Mouse (Mus musculus) heart, postnatal 0 days (tissue): Measurements from ENCODE around the gene Grik4. TPM values are rescaled to one million over a fixed set of nuclear protein-coding genes. Genes with fewer than 3 reads are reported as not detected.

Experiments
- ATAC-seq: fragments of 200-750 bp; cut with Nextera tagmentation; 2 replicates; pipeline ENCODE4 v1.8.0; 2017; ENCODE audit warnings: low read depth, moderate number of reproducible peaks, moderate library complexity; ENCODE audit not compliant: insufficient read depth
- DNase-seq: peaks from one replicate; pipeline ENCODE4 v3.0.0-alpha.2; 2016; ENCODE audit warnings: low spot score
- H3K27ac ChIP-seq: fragments of 300-500 bp; sonication (generic); 2 replicates; pipeline ENCODE4 v1.5.1; 2014; ENCODE audit warnings: low read depth, mild to moderate bottlenecking
- H3K27me3 ChIP-seq: fragments of 300-500 bp; sonication (generic); 2 replicates; pipeline ENCODE4 v1.6.1; 2014; ENCODE audit warnings: low read length, mixed read lengths; ENCODE audit not compliant: control insufficient read depth, insufficient read depth
- H3K36me3 ChIP-seq: fragments of 300-500 bp; sonication (generic); replicated peaks from 2 replicates; pipeline ENCODE4 v1.6.1; 2014; ENCODE audit warnings: low read length, mixed read lengths; ENCODE audit not compliant: control insufficient read depth, insufficient read depth
- H3K4me1 ChIP-seq: fragments of 300-500 bp; sonication (generic); 2 replicates; pipeline ENCODE4 v1.6.1; 2014; ENCODE audit warnings: antibody characterized with exemption; ENCODE audit not compliant: control insufficient read depth, insufficient read depth
- H3K4me2 ChIP-seq: fragments of 300-500 bp; sonication (generic); 2 replicates; pipeline ENCODE4 v1.6.1; 2014; ENCODE audit warnings: low read depth, mild to moderate bottlenecking, low read length, moderate library complexity
- H3K4me3 ChIP-seq: fragments of 300-500 bp; sonication (generic); 2 replicates; pipeline ENCODE4 v1.5.1; 2014; ENCODE audit warnings: low read depth, low read length
- H3K9ac ChIP-seq: fragments of 300-500 bp; sonication (generic); replicated peaks from 2 replicates; pipeline ENCODE4 v1.6.1; 2014; ENCODE audit warnings: low read depth, low read length, mixed read lengths
- H3K9me3 ChIP-seq: fragments of 300-500 bp; sonication (generic); replicated peaks from 2 replicates; pipeline ENCODE4 v1.6.1; 2016; ENCODE audit warnings: low read length; ENCODE audit not compliant: control insufficient read depth
- CTCF ChIP-seq: IDR thresholded peaks from 2 replicates; pipeline ENCODE4 v1.5.1; 2016; ENCODE audit warnings: antibody characterized with exemption, control low read depth, low read depth
- EP300 ChIP-seq: IDR thresholded peaks from 2 replicates; pipeline ENCODE4 v1.6.1; 2016; ENCODE audit warnings: antibody characterized with exemption, low read depth
- WGBS: fragments of 180-500 bp; shearing (Covaris S2); extraction: QIAGEN DNeasy Blood & Tissue Kit; methylation state at CpG from one replicate; pipeline ENCODE4 v1.1.7; 2014; 5-methylcytosine and 5-hydroxymethylcytosine counted together
- polyA plus RNA-seq: library from polyadenylated mRNA; unstranded; fragments of >200 nt; fragmentation: Nextera tagmentation; extraction: Ambion mirVana; gene quantifications from 2 replicates; pipeline ENCODE4 v1.2.1, GENCODE M21; 2015
- total RNA-seq: library from RNA; depleted of rRNA; stranded (reverse); fragments of >200 nt; gene quantifications from 2 replicates; pipeline ENCODE4 v1.2.3, GENCODE M21; 2014; ENCODE audit warnings: low replicate concordance

Gene Grik4
- total and polyA plus RNA-seq, 2 experiments from 2014 or later: 0.03 TPM; not detected in 1

DNA sequence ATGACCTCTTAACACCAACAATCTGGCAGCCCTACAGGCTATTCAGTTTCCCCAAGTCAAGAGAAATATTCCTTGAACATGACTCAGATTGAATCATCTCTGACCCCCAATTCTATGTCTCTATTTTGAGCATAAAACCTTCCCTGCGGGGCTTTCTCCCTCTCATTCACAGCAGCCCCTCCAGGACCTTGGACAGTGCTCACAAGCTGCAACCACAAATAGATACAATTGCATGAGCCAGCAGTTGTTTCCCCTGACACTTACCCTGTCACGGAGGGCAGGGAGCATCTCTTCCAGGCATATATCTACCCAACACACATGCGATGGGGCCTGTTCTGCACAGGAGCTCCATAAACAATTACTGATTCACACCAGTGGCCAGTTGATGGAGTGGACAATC, 125.0 kb downstream of the Grik4 start:
- DNase-seq (no peak), ATAC-seq (no peak)
- H3K9ac ChIP-seq: no peak overlapping the region
- no peaks in the 10 kb centered on the region for H3K9me3 ChIP-seq
- TF ChIP-seq CTCF (no peak), EP300 (no peak)
- WGBS: 28% methylated on average over 3 of the region's 3 CpGs
- no peak overlapping the region for H3K4me2 ChIP-seq
- peaks cover 5% of the 10 kb centered on the region; the same call in 1 of the 2 replicates for H3K27me3 ChIP-seq
- no peaks in the 10 kb centered on the region for H3K4me1 ChIP-seq
- no peak overlapping the region for H3K4me3 ChIP-seq
- H3K36me3 ChIP-seq: no peaks in the 10 kb centered on the region
- no peak overlapping the region for H3K27ac ChIP-seq

DNA sequence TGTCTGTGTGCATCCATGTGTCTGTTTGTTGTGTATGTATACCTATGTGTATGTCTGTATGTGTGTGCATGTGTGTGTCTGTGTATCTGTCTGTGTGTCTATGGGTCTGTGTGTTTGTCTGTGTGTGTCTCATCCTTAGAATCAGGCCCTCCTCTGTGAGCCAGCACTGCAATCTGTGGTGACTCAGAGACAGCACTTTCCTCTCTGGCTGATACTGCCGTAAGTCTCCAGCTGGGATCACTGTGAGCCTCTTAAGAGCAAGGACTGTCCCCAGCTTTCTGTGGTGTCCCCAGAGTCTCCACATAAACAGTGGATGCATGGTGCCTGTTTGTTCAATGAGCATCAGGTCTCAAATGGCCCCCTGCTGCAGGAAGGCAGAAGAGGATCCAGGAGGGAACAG, 127.5 kb downstream of the Grik4 start:
- Histone ChIP-seq H3K4me3 (no peak overlapping the region), H3K9me3 (peaks cover 6% of the 10 kb centered on the region), H3K4me1 (no peaks in the 10 kb centered on the region), H3K36me3 (no peaks in the 10 kb centered on the region), H3K4me2 (no peak overlapping the region), H3K27me3 (peaks cover 5% of the 10 kb centered on the region; the same call in 1 of the 2 replicates), H3K27ac (no peak overlapping the region), H3K9ac (no peak overlapping the region)
- DNase-seq (no peak), ATAC-seq (no peak)
- WGBS: 32% methylated on average over 1 of the region's 1 CpGs
- TF ChIP-seq CTCF (no peak), EP300 (no peak)

DNA sequence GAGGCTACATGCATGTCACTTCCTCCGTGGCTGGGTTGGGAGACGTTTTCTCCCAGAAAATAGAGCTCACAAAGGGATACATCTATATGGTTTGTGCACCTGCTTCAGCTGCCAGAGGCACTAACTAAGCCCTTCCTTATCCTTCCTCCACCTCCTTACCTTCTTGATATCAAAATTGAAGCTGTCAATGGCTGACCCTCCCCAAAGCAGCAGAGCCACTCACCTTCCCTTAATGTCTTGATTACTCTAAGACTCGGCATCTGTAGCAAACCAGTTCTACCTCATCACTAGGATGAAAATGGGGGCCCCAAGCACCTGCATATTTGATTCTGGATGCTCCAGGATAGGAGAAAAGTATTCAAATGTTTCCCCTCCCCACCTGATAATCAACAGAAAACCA, 135.1 kb downstream of the Grik4 start:
- Histone ChIP-seq H3K9ac (no peak overlapping the region), H3K9me3 (peaks cover 6% of the 10 kb centered on the region), H3K27me3 (peaks cover 7% of the 10 kb centered on the region; the same call in 1 of the 2 replicates), H3K27ac (no peak overlapping the region), H3K4me2 (no peak overlapping the region), H3K4me3 (no peak overlapping the region), H3K4me1 (no peaks in the 10 kb centered on the region), H3K36me3 (no peaks in the 10 kb centered on the region)
- 85% methylated on average over 3 of the region's 3 CpGs for WGBS
- DNase-seq (no peak), ATAC-seq (no peak)
- TF ChIP-seq CTCF (no peak), EP300 (no peak)

DNA sequence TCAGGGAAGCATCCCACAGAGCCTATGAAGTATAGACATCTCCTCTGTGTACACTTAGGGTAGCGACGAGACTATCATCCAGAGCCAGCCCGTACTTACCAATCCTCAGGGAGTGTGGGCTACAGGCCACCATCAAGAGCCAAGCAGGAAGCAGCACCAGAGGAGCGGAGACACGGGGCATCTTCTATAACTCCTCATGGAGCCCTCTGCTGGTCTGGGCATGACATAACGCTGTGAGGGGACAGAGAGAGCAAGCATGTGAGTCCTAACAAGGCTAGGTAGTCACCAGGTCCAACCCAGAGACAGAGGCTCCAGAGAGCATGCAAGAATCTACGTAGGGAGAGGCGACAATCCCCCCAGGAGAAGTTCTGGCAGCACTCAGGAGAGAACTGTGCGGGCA, 135.9 kb downstream of the Grik4 start:
- Histone ChIP-seq H3K4me1 (no peaks in the 10 kb centered on the region), H3K9ac (no peak overlapping the region), H3K4me3 (no peak overlapping the region), H3K4me2 (no peak overlapping the region), H3K36me3 (no peaks in the 10 kb centered on the region), H3K27me3 (peaks cover 7% of the 10 kb centered on the region; the same call in 1 of the 2 replicates), H3K9me3 (no peaks in the 10 kb centered on the region), H3K27ac (no peak overlapping the region)
- WGBS: 57% methylated on average over 9 of the region's 9 CpGs
- peak; percentile 39; the same call in 1 of the 2 replicates for TF ChIP-seq CTCF
- TF ChIP-seq EP300: no peak
- DNase-seq (no peak), ATAC-seq (no peak)

DNA sequence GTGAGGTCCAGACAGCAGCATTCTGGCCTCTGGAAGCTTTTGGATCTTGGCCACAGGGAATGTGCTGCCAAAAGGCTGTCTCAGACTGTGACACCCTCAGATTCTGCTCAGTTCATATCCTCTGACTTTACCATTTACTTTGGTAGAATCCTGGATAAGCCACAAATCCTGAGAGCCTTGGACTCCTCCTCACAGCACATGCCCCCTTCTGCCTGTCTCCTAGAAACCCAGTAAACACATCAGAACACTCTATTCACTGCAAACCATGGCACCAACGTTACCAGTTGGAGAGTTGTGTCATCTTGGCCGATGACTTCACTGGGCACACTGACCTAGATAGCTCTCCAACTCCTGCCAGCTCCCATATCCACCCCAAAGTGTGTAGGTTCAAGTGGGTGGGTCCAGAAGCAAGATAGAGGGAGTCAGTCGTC, 141.2 kb downstream of the Grik4 start:
- Histone ChIP-seq H3K27ac (no peak overlapping the region), H3K9me3 (no peaks in the 10 kb centered on the region), H3K9ac (no peak overlapping the region), H3K4me2 (no peak overlapping the region), H3K27me3 (peaks cover 27% of the 10 kb centered on the region), H3K36me3 (no peaks in the 10 kb centered on the region), H3K4me3 (no peak overlapping the region), H3K4me1 (peaks cover 4% of the 10 kb centered on the region; the same call in 1 of the 2 replicates)
- ATAC-seq (no peak), DNase-seq (no peak)
- 48% methylated on average over 3 of the region's 3 CpGs for WGBS
- TF ChIP-seq CTCF (no peak), EP300 (no peak)

DNA sequence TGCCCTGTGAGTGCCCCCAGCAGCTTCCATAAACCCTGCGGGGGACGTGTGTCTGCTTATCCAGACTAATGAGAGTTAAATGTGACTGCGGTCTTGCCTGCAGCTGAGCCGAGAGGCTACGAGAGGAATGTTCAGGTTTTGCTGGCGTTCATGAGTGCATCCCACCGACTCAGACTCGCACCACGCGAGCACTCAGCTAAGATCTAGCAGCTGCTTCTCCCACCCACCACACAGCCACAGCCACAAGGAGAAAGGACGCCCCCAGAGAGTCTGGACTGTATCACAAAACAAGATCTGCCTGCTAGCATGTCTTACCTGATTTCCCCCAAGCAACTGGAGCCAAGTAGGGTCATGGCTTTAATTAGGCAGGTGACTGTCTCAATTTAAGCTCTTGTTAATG, 142.4 kb downstream of the Grik4 start:
- 71% methylated on average over 11 of the region's 11 CpGs for WGBS
- Histone ChIP-seq H3K27ac (no peak overlapping the region), H3K27me3 (peaks cover 29% of the 10 kb centered on the region), H3K4me2 (no peak overlapping the region), H3K4me1 (peaks cover 4% of the 10 kb centered on the region; the same call in 1 of the 2 replicates), H3K9ac (no peak overlapping the region), H3K4me3 (no peak overlapping the region), H3K36me3 (no peaks in the 10 kb centered on the region), H3K9me3 (no peaks in the 10 kb centered on the region)
- no peak for DNase-seq
- ATAC-seq: no peak
- TF ChIP-seq CTCF (no peak), EP300 (no peak)
